Mouse (Mus musculus): ENCODE measurements around the gene Prkcg. TPM values are rescaled to one million over a fixed set of nuclear protein-coding genes. Genes with fewer than 3 reads are reported as not detected.

Gene Prkcg
- polyA plus RNA-seq (2014; fragmentation: Nextera tagmentation; extraction: Ambion mirVana) = 0.14 and 0.25 TPM in 2 replicates

GRCm38 (mm10) chr7:3288976-3289970 lies at the start of gene Prkcg, which contains the start of gene Myadm:
Prkcg (plus strand) TSS chr7:3289179.
Myadm (plus strand) TSS chr7:3289080.
- Histone ChIP-seq H3K4me3 (ENCODE audit: low read depth, low read length) (peak within 1 kb of the TSS; percentile 52), H3K9ac (peak within 1 kb of the TSS; percentile 48), H3K9me3 (ENCODE audit: low read depth, low read length) (no peaks in the 10 kb centered on the region), H3K36me3 (ENCODE audit: insufficient read depth) (peaks cover 7% of the 10 kb centered on the region; the same call in 1 of the 2 replicates), H3K27ac (ENCODE audit: low read depth) (peak within 1 kb of the TSS; percentile 94), H3K4me2 (peak within 1 kb of the TSS; percentile 76), H3K4me1 (ENCODE audit: insufficient read depth) (peaks cover 7% of the 10 kb centered on the region; the same call in 1 of the 2 replicates), H3K27me3 (ENCODE audit: insufficient read depth, low read length) (no peaks in the 10 kb centered on the region)
- ATAC-seq (ENCODE audit: insufficient read depth) (peak; percentile 11), DNase-seq (peak; percentile 87)
- WGBS = 2% methylated on average over 30 of the region's 30 CpGs
- no peak for TF ChIP-seq CTCF (IDR thresholded peaks at IDR 0.05; ENCODE audit: low read depth)

- Histone ChIP-seq H3K4me3 (ENCODE audit: low read depth, low read length) (no peak overlapping the region), H3K9ac (no peak overlapping the region), H3K27ac (ENCODE audit: low read depth) (no peak overlapping the region), H3K27me3 (ENCODE audit: insufficient read depth, low read length) (no peaks in the 10 kb centered on the region), H3K9me3 (ENCODE audit: low read depth, low read length) (no peaks in the 10 kb centered on the region), H3K4me2 (no peak overlapping the region), H3K36me3 (ENCODE audit: insufficient read depth) (no peaks in the 10 kb centered on the region), H3K4me1 (ENCODE audit: insufficient read depth) (no peaks in the 10 kb centered on the region)
- DNase-seq = no peak
- WGBS = 75% methylated on average over 2 of the region's 2 CpGs
- no peak for ATAC-seq (ENCODE audit: insufficient read depth)
- TF ChIP-seq CTCF (IDR thresholded peaks at IDR 0.05; ENCODE audit: low read depth) = no peak
Measured at GRCm38 (mm10) chr7:3239193-3239592, 49.8 kb upstream of the Prkcg start.

- no peak overlapping the region for H3K4me3 ChIP-seq (ENCODE audit: low read depth, low read length)
- H3K9ac ChIP-seq = no peak overlapping the region
- TF ChIP-seq CTCF (IDR thresholded peaks at IDR 0.05; ENCODE audit: low read depth) = no peak
- H3K36me3 ChIP-seq (ENCODE audit: insufficient read depth) = no peaks in the 10 kb centered on the region
- ATAC-seq (ENCODE audit: insufficient read depth) = no peak
- H3K9me3 ChIP-seq (ENCODE audit: low read depth, low read length) = no peaks in the 10 kb centered on the region
- no peak for DNase-seq
- H3K27ac ChIP-seq (ENCODE audit: low read depth) = no peak overlapping the region
- 61% methylated on average over 3 of the region's 3 CpGs for WGBS
- H3K4me1 ChIP-seq (ENCODE audit: insufficient read depth) = no peaks in the 10 kb centered on the region
- peaks cover 12% of the 10 kb centered on the region for H3K27me3 ChIP-seq (ENCODE audit: insufficient read depth, low read length)
- no peak overlapping the region for H3K4me2 ChIP-seq
Measured at GRCm38 (mm10) chr7:3260701-3261100, 28.3 kb upstream of the Prkcg start.

GRCm38 (mm10) chr7:3261446-3261845 lies 27.5 kb upstream of the Prkcg start:
- no peak for TF ChIP-seq CTCF (IDR thresholded peaks at IDR 0.05; ENCODE audit: low read depth)
- no peak overlapping the region for H3K4me2 ChIP-seq
- no peaks in the 10 kb centered on the region for H3K36me3 ChIP-seq (ENCODE audit: insufficient read depth)
- no peaks in the 10 kb centered on the region for H3K9me3 ChIP-seq (ENCODE audit: low read depth, low read length)
- H3K4me1 ChIP-seq (ENCODE audit: insufficient read depth) = no peaks in the 10 kb centered on the region
- 66% methylated on average over 4 of the region's 4 CpGs for WGBS
- H3K27me3 ChIP-seq (ENCODE audit: insufficient read depth, low read length) = peaks cover 12% of the 10 kb centered on the region
- no peak overlapping the region for H3K27ac ChIP-seq (ENCODE audit: low read depth)
- DNase-seq (no peak), ATAC-seq (ENCODE audit: insufficient read depth) (no peak)
- no peak overlapping the region for H3K9ac ChIP-seq
- no peak overlapping the region for H3K4me3 ChIP-seq (ENCODE audit: low read depth, low read length)

- TF ChIP-seq CTCF (IDR thresholded peaks at IDR 0.05; ENCODE audit: low read depth) = peak; percentile 63
- no peak for ATAC-seq (ENCODE audit: insufficient read depth)
- Histone ChIP-seq H3K27me3 (ENCODE audit: insufficient read depth, low read length) (peaks cover 12% of the 10 kb centered on the region), H3K4me1 (ENCODE audit: insufficient read depth) (no peaks in the 10 kb centered on the region), H3K4me2 (no peak overlapping the region), H3K9me3 (ENCODE audit: low read depth, low read length) (no peaks in the 10 kb centered on the region), H3K36me3 (ENCODE audit: insufficient read depth) (no peaks in the 10 kb centered on the region), H3K9ac (no peak overlapping the region), H3K4me3 (ENCODE audit: low read depth, low read length) (no peak overlapping the region), H3K27ac (ENCODE audit: low read depth) (no peak overlapping the region)
- WGBS = 33% methylated on average over 2 of the region's 2 CpGs
- DNase-seq = peak; percentile 66
Measured at GRCm38 (mm10) chr7:3262789-3263188, 26.2 kb upstream of the Prkcg start.

- no peaks in the 10 kb centered on the region for H3K36me3 ChIP-seq (ENCODE audit: insufficient read depth)
- WGBS = 24% methylated on average over 22 of the region's 22 CpGs
- H3K4me3 ChIP-seq (ENCODE audit: low read depth, low read length) = peak overlapping the region; percentile 4; the same call in 1 of the 2 replicates
- peaks cover 12% of the 10 kb centered on the region for H3K27me3 ChIP-seq (ENCODE audit: insufficient read depth, low read length)
- DNase-seq (peak; percentile 26), ATAC-seq (ENCODE audit: insufficient read depth) (no peak)
- no peak; the same call in 1 of the 2 replicates for TF ChIP-seq CTCF (IDR thresholded peaks at IDR 0.05; ENCODE audit: low read depth)
- peak overlapping the region; percentile 16; the same call in 1 of the 2 replicates for H3K9ac ChIP-seq
- H3K4me1 ChIP-seq (ENCODE audit: insufficient read depth) = no peaks in the 10 kb centered on the region
- no peak overlapping the region for H3K27ac ChIP-seq (ENCODE audit: low read depth)
- no peaks in the 10 kb centered on the region for H3K9me3 ChIP-seq (ENCODE audit: low read depth, low read length)
- H3K4me2 ChIP-seq = peak overlapping the region; percentile 40; the same call in 1 of the 2 replicates
Measured at GRCm38 (mm10) chr7:3264390-3265022, 24.5 kb upstream of the Prkcg start.

GRCm38 (mm10) chr7:3265311-3265710 lies 23.7 kb upstream of the Prkcg start:
- no peak for DNase-seq
- peaks cover 12% of the 10 kb centered on the region for H3K27me3 ChIP-seq (ENCODE audit: insufficient read depth, low read length)
- WGBS = 56% methylated on average over 6 of the region's 6 CpGs
- no peaks in the 10 kb centered on the region for H3K9me3 ChIP-seq (ENCODE audit: low read depth, low read length)
- no peak overlapping the region; the same call in 1 of the 2 replicates for H3K4me2 ChIP-seq
- no peaks in the 10 kb centered on the region for H3K36me3 ChIP-seq (ENCODE audit: insufficient read depth)
- ATAC-seq (ENCODE audit: insufficient read depth) = no peak
- H3K4me1 ChIP-seq (ENCODE audit: insufficient read depth) = no peaks in the 10 kb centered on the region
- no peak overlapping the region for H3K27ac ChIP-seq (ENCODE audit: low read depth)
- no peak for TF ChIP-seq CTCF (IDR thresholded peaks at IDR 0.05; ENCODE audit: low read depth)
- no peak overlapping the region for H3K4me3 ChIP-seq (ENCODE audit: low read depth, low read length)
- no peak overlapping the region for H3K9ac ChIP-seq
